Mouse (Mus musculus): ENCODE measurements at regions not wholly inside any gene's neighbourhood (a gene's known extent, or its start where the extent isn't known, plus 50 kb on each side); places are given as distances from the start of the nearest gene placed in this dataset.

GRCm38 (mm10) chr11:42754481-42755272, 280.9 kb upstream of the Gm9972 start:
- no peaks in the 10 kb centered on the region; the same call in 1 of the 2 replicates for H3K4me1 ChIP-seq
- no peak overlapping the region for H3K9ac ChIP-seq
- H3K4me3 ChIP-seq, result no peak overlapping the region
- H3K36me3 ChIP-seq, result no peaks in the 10 kb centered on the region
- H3K9me3 ChIP-seq (replicated peaks), result no peaks in the 10 kb centered on the region
- no peak overlapping the region for H3K27ac ChIP-seq
- H3K27me3 ChIP-seq, result no peaks in the 10 kb centered on the region
- H3K4me2 ChIP-seq (replicated peaks), result no peak overlapping the region
- 69% methylated on average over 6 of the region's 6 CpGs for WGBS
- ATAC-seq (ENCODE audit: low FRiP score), result 0 out of 2 replicates have a peak, but pooled peaks have one; percentile 40

GRCm38 (mm10) chr11:42755415-42755814, 280.1 kb upstream of the Gm9972 start:
- Histone ChIP-seq H3K9ac (no peak overlapping the region), H3K36me3 (no peaks in the 10 kb centered on the region), H3K27me3 (no peaks in the 10 kb centered on the region), H3K4me3 (no peak overlapping the region), H3K4me2 (replicated peaks) (no peak overlapping the region), H3K27ac (no peak overlapping the region), H3K4me1 (no peaks in the 10 kb centered on the region; the same call in 1 of the 2 replicates), H3K9me3 (replicated peaks) (no peaks in the 10 kb centered on the region)
- WGBS, result 68% methylated on average over 4 of the region's 4 CpGs
- no peak for ATAC-seq (ENCODE audit: low FRiP score)

GRCm38 (mm10) chr11:42765213-42765612, 270.3 kb upstream of the Gm9972 start:
- H3K9me3 ChIP-seq (replicated peaks), result no peaks in the 10 kb centered on the region
- H3K4me1 ChIP-seq, result no peaks in the 10 kb centered on the region
- 0 out of 2 replicates have a peak, but pooled peaks have one; percentile 29 for ATAC-seq (ENCODE audit: low FRiP score)
- no peak overlapping the region for H3K27ac ChIP-seq
- no peak overlapping the region for H3K4me2 ChIP-seq (replicated peaks)
- H3K36me3 ChIP-seq, result no peaks in the 10 kb centered on the region
- H3K9ac ChIP-seq, result no peak overlapping the region
- H3K27me3 ChIP-seq, result no peaks in the 10 kb centered on the region
- H3K4me3 ChIP-seq, result no peak overlapping the region

GRCm38 (mm10) chr11:42775074-42775676, 260.4 kb upstream of the Gm9972 start:
- no peak for ATAC-seq (ENCODE audit: low FRiP score)

GRCm38 (mm10) chr11:42811487-42811886, 224.1 kb upstream of the Gm9972 start:
- no peak for ATAC-seq (ENCODE audit: low FRiP score)
- H3K4me2 ChIP-seq (replicated peaks), result no peak overlapping the region
- H3K9me3 ChIP-seq (replicated peaks), result no peaks in the 10 kb centered on the region
- no peaks in the 10 kb centered on the region for H3K4me1 ChIP-seq
- WGBS, result 86% methylated on average over 1 of the region's 1 CpGs
- no peaks in the 10 kb centered on the region for H3K36me3 ChIP-seq
- no peak overlapping the region for H3K27ac ChIP-seq
- no peaks in the 10 kb centered on the region for H3K27me3 ChIP-seq
- H3K9ac ChIP-seq, result no peak overlapping the region
- H3K4me3 ChIP-seq, result no peak overlapping the region

More at GRCm38 (mm10) chr11:42775074-42775676, 260.4 kb upstream of the Gm9972 start:
- H3K4me1 ChIP-seq, result no peaks in the 10 kb centered on the region
- no peaks in the 10 kb centered on the region for H3K9me3 ChIP-seq (replicated peaks)
- H3K27ac ChIP-seq, result no peak overlapping the region
- 72% methylated on average over 4 of the region's 4 CpGs for WGBS
- H3K36me3 ChIP-seq, result no peaks in the 10 kb centered on the region
- no peak overlapping the region for H3K4me3 ChIP-seq
- H3K27me3 ChIP-seq, result no peaks in the 10 kb centered on the region
- H3K4me2 ChIP-seq (replicated peaks), result no peak overlapping the region
- H3K9ac ChIP-seq, result no peak overlapping the region

GRCm38 (mm10) chr11:42815753-42816152, 219.8 kb upstream of the Gm9972 start:
- no peaks in the 10 kb centered on the region for H3K27me3 ChIP-seq
- no peak overlapping the region for H3K9ac ChIP-seq
- no peak overlapping the region for H3K4me3 ChIP-seq
- no peaks in the 10 kb centered on the region for H3K36me3 ChIP-seq
- no peak overlapping the region for H3K27ac ChIP-seq
- ATAC-seq (ENCODE audit: low FRiP score), result no peak
- H3K4me1 ChIP-seq, result no peaks in the 10 kb centered on the region
- H3K9me3 ChIP-seq (replicated peaks), result no peaks in the 10 kb centered on the region
- no peak overlapping the region for H3K4me2 ChIP-seq (replicated peaks)
- WGBS, result 89% methylated on average over 2 of the region's 2 CpGs

GRCm38 (mm10) chr11:42822835-42823234, 212.7 kb upstream of the Gm9972 start:
- H3K36me3 ChIP-seq, result no peaks in the 10 kb centered on the region
- 62% methylated on average over 1 of the region's 1 CpGs for WGBS
- no peak overlapping the region for H3K9ac ChIP-seq
- H3K27ac ChIP-seq, result no peak overlapping the region
- H3K4me1 ChIP-seq, result no peaks in the 10 kb centered on the region
- no peaks in the 10 kb centered on the region for H3K27me3 ChIP-seq
- no peaks in the 10 kb centered on the region for H3K9me3 ChIP-seq (replicated peaks)
- no peak overlapping the region for H3K4me2 ChIP-seq (replicated peaks)
- no peak for ATAC-seq (ENCODE audit: low FRiP score)
- H3K4me3 ChIP-seq, result no peak overlapping the region

GRCm38 (mm10) chr11:42845795-42846194, 189.8 kb upstream of the Gm9972 start:
- Histone ChIP-seq H3K36me3 (no peaks in the 10 kb centered on the region), H3K27ac (no peak overlapping the region), H3K9ac (no peak overlapping the region), H3K4me1 (no peaks in the 10 kb centered on the region), H3K27me3 (no peaks in the 10 kb centered on the region), H3K9me3 (replicated peaks) (no peaks in the 10 kb centered on the region), H3K4me3 (no peak overlapping the region), H3K4me2 (replicated peaks) (no peak overlapping the region)
- no peak for ATAC-seq (ENCODE audit: low FRiP score)
- 95% methylated on average over 1 of the region's 1 CpGs for WGBS

GRCm38 (mm10) chr11:42854411-42854810, 181.1 kb upstream of the Gm9972 start:
- no peaks in the 10 kb centered on the region for H3K36me3 ChIP-seq
- H3K4me1 ChIP-seq, result no peaks in the 10 kb centered on the region
- no peak for ATAC-seq (ENCODE audit: low FRiP score)
- no peak overlapping the region for H3K9ac ChIP-seq
- no peaks in the 10 kb centered on the region for H3K27me3 ChIP-seq
- no peak overlapping the region for H3K27ac ChIP-seq
- H3K4me2 ChIP-seq (replicated peaks), result no peak overlapping the region
- no peak overlapping the region for H3K4me3 ChIP-seq
- H3K9me3 ChIP-seq (replicated peaks), result no peaks in the 10 kb centered on the region
- 76% methylated on average over 4 of the region's 4 CpGs for WGBS

GRCm38 (mm10) chr11:42857687-42858086, 177.9 kb upstream of the Gm9972 start:
- no peak for ATAC-seq (ENCODE audit: low FRiP score)
- Histone ChIP-seq H3K36me3 (no peaks in the 10 kb centered on the region), H3K4me1 (no peaks in the 10 kb centered on the region), H3K9ac (no peak overlapping the region), H3K4me3 (no peak overlapping the region), H3K27ac (no peak overlapping the region), H3K4me2 (replicated peaks) (no peak overlapping the region), H3K27me3 (no peaks in the 10 kb centered on the region), H3K9me3 (replicated peaks) (no peaks in the 10 kb centered on the region)

- no peak for ATAC-seq (ENCODE audit: low FRiP score)
- Histone ChIP-seq H3K4me1 (no peaks in the 10 kb centered on the region), H3K27ac (no peak overlapping the region), H3K36me3 (no peaks in the 10 kb centered on the region), H3K9ac (no peak overlapping the region), H3K4me3 (no peak overlapping the region), H3K27me3 (no peaks in the 10 kb centered on the region), H3K9me3 (replicated peaks) (no peaks in the 10 kb centered on the region), H3K4me2 (replicated peaks) (no peak overlapping the region)
- 82% methylated on average over 2 of the region's 2 CpGs for WGBS
These were observed 161.5 kb upstream of the Gm9972 start for GRCm38 (mm10) chr11:42874056-42874455.

- H3K9me3 ChIP-seq (replicated peaks), result no peaks in the 10 kb centered on the region
- 88% methylated on average over 4 of the region's 4 CpGs for WGBS
- no peaks in the 10 kb centered on the region for H3K27me3 ChIP-seq
- H3K4me3 ChIP-seq, result no peak overlapping the region
- no peak overlapping the region for H3K4me2 ChIP-seq (replicated peaks)
- no peak for ATAC-seq (ENCODE audit: low FRiP score)
- H3K4me1 ChIP-seq, result no peaks in the 10 kb centered on the region
- no peak overlapping the region for H3K9ac ChIP-seq
- H3K36me3 ChIP-seq, result no peaks in the 10 kb centered on the region
- H3K27ac ChIP-seq, result no peak overlapping the region
These were observed 135.5 kb upstream of the Gm9972 start for GRCm38 (mm10) chr11:42900024-42900423.
